Mouse (Mus musculus): Measurements from ENCODE around the gene Sgsh.
A peak's percentile ranks its signal among the peaks of the same experiment; 100 is the strongest.
"Not testable (repeated sequence)": the region's sequence is repeated elsewhere in the genome, so short reads cannot be mapped to it uniquely, and the experiment has no call there.

Sgsh gene

DNA sequence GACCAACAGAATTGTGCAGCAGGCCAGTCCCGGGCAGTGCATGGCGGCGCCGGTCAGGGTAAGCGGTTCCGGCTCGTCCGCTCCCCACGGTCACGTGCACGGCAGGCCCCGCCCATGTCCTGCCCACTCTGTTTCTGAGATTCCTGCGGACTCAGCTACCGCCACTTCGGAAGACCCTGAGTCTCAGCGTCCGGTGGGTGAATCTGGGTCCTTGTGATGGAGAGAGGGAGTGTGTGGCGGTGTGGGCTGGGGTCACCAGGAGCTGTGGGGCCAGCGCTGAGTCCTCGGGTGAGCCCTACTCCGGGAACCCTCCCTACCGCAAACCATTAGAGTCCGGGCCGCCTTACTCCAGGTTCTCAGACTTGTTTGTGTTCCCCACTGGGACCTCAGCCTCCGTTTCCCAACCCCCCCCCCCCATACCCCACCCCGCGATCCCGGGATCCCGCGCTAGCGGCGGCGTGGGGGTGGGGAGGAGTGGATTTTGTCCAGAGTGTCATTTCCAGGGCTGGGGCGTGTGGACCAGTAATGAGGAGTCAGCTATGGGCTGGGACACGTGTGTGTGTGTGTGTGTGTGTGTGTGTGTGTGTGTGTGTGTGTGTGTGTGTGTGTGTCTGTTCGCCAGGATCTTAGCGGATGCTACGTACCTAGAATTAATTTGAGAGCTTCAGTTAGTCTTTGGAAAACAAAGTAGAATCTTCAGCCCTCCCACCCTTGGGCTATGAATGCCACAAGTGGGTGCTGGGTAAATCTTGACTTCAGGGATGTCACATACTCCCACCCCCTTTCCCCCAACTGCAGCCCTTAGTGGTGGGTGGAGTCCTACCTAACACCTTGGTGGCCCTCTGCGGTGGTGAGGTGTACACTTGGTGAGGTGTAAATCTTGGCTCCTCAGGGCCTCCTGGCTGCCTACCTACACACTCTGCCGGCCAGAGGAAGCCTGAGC lies at the start of gene Sgsh, which contains the start of gene Slc26a11:
TSS of gene Sgsh (minus strand) at position 94 of the 943 bp plus-strand sequence.
TSS of gene Slc26a11 (plus strand) at position 115 of the 943 bp plus-strand sequence.
- DNase-seq (ENCODE audit: extremely low spot score, low read depth, low spot score), result peak; percentile 37

DNA sequence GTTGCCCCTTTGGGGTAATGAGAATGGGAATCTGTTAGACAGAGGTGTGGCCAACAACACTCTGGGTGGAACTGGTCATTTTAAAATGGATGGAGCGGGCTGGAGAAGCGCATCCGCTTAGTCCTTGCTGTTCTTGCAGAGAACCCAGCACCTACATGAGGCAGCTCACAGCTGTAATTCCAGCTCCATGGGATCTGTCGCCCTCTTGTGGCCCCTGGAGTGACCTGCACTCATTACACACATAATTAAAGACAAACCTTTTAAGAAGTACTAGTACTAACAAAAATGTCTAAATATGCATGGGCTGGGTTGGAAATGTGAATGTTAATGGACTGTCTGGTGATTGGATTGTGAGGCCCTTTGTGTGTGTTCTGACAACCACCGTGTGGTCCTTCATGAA lies 49.3 kb upstream of the Sgsh start:
- DNase-seq (ENCODE audit: extremely low spot score, low read depth, low spot score), result no peak

DNA sequence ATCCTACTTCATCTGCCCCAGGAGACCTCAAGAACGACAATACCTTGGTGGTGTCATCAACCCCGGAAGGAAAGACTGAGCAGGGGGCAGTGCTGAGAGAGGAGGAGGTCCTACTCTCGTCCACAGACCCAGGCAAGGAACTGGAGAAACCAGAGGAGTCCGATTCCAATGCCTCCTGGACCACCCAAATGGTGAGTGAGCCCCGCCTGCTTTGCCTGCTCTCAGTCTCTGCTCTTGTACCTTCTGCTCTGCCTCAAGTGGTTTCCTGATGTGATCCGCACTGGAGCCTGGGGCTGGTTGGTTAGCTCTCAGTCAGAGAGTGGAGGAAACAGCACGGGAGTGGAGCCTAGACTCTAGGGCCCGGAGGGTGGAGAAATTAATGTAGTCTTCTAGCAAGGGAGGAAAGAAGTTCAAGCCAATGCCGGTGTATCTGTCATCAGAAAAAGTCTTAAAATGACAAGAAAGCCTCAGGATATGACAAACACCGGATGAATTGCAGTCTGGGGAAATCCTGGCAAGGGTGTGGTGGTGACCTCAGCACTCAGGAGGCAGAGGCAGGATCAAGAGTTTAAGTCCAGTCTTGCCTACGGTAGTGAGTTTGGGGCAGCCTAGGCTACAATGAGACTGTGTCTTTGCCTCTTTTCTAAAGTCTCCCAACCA lies 47.3 kb upstream of the Sgsh start:
- DNase-seq (ENCODE audit: extremely low spot score, low read depth, low spot score), result no peak

DNA sequence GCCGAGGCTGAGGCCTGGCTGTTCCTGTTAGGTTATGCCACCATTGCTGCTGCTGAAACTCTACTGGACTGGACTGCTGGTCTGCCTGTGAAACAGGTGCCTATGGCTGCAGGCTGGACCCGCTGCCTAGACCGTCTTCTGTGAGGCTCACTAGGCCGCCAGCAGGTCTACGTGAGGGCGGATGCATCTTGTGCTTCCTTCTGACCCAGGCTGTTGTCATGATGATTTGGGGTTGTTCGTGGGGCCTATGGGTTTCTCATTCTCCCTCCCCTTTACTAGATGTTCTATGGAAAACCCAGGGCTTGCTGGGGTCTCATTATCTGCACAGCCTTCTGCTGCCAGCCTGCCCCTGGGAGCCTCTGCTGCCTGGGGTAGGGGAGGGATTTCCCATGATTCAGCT lies 41.1 kb upstream of the Sgsh start:
- no peak for DNase-seq (ENCODE audit: extremely low spot score, low read depth, low spot score)

DNA sequence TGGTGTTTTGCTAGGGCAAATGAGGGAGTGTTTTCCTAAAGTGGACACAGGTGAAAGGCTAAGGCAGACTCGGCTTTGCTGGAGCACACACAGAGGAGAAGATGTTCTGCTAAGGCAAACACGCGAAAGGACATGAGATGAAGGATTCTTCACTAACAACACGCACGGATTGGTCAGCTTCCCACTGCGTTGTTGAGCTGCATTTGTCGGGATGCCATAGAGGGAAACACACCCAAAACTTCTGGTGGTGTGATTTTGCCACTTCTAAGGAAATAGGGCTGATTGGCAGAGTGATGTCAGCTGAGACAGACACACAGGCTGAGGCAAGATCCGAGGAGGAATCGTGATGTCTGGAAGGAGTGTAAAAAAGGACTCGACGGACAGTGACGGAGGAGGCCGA lies 40.6 kb upstream of the Sgsh start:
- no peak for DNase-seq (ENCODE audit: extremely low spot score, low read depth, low spot score)

DNA sequence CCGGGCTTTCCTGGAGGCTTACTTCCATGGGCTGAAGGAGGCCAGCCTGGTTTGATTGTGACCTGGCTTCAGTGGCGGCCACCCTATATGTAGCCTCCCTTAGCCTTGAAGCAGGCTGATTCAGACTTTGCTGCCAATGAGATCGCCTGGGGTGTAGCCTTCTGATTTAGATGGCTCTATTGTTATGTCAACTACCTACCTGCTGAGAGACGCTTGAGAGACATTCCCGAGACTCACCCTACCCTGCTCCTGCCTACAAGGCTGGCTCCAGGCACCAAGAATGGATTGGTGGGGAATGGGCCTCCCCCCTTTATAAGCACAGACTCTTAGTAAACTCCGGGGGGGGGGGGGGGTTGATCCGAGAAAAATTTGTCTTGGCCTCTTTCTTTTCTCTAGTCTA lies 40.1 kb upstream of the Sgsh start:
- no peak for DNase-seq (ENCODE audit: extremely low spot score, low read depth, low spot score)

DNA sequence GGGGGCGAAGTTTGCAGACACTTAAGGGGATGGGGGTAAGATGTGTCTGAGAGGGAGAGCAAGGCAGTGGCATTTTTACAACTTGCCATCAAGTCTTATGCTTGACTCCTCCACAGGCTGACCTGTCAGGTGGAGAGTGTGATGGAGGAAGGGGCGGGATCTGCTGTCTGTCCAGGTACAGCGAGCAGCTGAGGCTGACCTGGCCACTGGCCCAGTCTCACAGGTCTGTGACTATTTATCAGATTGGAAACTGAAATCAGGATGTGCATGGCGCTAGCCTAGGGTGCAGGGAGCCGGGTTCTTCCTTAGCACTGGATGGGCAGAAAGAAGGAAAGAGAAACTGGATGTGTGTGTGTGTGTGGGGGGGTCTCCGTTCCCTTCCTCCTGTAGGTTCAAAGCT lies 38.9 kb upstream of the Sgsh start:
- DNase-seq (ENCODE audit: extremely low spot score, low read depth, low spot score), result no peak

DNA sequence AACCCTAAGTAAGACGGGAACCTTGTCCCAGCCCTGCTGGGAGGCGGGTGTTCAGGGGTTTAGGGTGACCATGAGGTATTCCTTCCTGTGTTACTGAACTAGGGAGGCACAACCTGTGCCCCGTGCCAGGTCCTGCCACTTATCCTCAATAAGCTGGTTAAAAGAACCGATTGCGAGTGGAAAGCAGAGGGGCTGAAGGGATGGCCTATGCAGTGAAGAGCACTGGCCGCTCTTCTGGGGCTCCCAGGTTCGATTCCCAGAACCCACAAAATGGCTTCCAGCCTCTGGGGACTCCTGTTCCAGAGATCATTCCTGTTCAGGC lies 38.1 kb upstream of the Sgsh start:
- no peak for DNase-seq (ENCODE audit: extremely low spot score, low read depth, low spot score)

DNA sequence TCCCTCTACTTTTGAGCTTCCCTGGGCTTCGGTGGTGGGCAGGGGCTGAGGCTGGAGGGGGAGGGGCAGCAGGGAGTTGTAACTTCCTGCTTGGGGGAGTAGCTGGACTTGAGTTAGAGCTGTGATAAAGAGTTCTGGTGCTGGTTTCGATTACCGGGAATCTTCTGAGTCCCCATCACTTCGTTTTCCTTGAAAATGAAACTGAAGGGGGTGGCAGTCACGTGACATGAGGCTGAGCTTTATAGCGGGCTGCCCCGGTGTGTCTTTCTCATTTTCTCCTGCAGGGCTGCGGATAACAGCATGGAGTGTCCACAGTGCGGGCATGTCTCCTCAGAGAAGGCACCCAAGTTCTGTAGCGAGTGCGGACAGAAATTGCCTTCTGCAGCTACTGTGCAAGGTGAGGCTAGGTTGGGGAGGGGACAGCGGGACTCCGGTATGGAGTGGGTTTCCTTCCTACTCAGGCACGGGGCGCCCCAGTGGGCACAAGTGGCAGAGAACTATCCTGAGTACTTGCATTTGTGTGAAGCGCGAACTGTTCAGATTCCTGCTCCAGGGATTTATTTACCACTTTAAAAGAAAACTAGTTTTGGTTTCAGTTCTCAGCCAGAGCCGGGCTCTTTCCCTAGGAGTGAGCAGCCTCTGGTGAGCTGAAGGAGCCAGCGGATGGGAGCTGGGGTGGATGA lies 37.6 kb upstream of the Sgsh start, which contains the start of gene Rnf213:
TSS of gene Rnf213 (plus strand) at position 301 of the 683 bp plus-strand sequence.
- peak; percentile 30 for DNase-seq (ENCODE audit: extremely low spot score, low read depth, low spot score)

DNA sequence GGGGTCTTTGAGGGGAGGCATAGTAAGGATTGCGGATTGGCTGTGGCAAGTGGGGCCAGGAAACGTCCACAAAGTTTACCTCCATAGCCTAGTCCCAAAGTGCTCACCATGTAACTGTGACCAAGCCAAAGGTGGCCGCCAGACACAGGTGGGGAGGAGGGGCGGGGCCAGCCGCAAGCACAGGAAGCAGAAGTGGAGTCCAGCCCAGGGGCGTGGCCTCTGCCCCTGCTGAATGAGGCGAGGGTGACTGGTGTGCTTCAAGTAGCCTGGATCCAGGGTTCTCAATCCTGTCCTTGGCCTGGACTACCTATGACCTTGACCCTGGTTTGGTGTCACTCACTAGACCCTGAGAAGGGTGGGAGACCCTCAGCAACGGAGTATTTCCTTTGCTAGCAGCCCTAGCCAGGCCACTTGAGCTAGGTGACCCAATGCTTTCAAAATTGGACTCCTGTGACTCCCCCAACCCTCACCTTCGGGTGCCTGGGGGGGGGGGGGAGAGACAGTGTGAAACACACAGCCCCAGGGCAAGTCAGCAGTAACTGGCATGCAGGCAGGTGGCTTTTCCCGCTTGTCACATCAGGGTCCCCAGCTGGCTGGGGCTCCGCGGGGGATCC lies 36.8 kb upstream of the Sgsh start:
- DNase-seq (ENCODE audit: extremely low spot score, low read depth, low spot score), result no peak

DNA sequence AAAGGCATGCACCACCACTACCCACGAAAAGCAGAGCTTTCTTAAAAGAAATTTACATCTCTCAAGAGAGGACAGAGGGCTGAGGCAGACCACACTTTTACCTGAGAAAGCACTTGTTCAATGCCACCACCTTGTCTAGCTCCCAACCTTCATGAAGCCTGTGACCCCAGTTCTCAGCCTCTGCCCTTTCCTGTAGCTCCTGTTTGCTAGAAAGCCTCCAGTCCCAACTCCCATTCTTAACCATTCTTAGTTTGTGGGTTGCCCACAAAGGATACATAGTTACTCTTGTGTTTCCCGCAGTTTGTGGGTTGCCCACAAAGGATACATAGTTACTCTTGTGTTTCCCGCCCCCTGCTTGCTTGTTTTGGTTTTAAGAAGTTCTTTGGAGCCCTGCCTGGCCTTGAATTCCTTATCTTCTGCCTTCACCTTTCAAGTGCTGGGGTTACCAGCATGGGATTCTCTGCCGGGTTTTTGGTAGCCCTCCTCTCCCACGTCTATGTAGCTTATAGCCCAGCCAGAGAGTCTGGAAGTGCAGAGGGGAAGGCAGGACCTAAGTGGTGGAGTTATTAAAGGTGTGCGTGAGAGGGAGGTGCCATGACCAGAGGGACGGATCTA lies 36.2 kb upstream of the Sgsh start:
- no peak for DNase-seq (ENCODE audit: extremely low spot score, low read depth, low spot score)

DNA sequence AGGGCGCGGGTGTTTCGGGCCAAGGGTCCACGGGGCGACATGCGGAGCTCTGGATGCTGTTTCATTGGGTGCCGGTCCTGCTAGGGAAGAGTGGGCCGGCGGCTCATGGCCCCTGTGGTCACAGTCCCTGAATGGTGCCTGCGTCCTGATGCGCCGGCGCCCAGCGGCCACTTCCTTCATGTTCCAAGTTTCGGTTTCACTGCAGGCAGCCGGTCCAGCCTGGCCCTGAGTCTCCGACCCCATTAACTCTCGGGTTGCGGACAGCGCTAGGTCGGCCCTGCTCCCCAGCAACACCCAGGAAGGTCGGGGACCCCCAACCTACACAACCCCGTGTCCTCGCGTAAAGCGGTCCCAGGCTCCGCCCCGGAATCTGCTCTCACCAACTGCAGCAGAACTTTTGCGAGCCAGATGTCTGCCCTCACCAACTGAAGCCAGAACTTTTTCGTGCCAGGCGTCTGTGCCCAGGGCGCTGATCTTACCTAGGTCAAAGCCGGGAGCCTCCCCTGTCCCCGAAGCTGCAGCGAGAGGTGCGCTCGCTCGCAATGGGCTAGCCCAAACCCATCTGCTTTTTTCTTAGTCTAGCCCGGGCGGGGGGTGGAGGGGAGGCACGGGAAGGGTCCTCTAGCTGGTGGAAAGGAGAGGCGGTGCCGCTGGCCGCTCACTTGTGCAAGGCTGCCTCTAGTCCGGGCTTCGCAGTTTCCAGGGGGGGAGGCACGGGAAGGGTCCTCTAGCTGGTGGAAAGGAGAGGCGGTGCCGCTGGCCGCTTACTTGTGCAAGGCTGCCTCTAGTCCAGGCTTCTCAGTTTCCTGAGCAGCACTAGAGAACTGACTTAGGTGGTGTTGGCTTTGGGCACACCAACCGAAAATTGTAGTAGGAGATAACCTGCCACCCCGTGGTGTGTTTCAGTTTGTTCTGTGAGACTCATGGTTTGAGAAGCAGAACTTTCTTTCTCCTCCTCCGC lies 35.2 kb upstream of the Sgsh start:
- no peak for DNase-seq (ENCODE audit: extremely low spot score, low read depth, low spot score)

DNA sequence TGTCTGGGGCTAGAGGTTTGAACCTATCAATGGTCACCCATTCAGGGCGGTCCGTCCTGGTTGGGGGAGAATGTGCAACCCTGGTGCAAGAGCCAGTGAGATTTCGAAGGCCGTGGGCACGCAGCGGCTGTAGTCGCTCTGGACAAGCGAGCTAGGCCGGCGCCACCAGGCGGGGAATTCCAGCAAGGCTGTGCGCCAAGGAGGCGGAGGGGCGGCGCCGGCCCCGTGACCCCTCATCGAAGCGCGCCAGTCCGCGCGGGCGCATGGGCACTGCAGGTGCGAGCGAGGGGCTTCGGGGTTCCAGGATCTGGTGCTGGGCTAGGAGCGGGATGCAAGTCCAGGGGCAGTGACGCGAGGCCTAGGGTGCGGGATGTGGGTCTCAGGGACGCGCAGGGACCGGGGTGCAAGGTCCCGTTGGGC lies 34.5 kb upstream of the Sgsh start:
- DNase-seq (ENCODE audit: extremely low spot score, low read depth, low spot score), result peak; percentile 44

DNA sequence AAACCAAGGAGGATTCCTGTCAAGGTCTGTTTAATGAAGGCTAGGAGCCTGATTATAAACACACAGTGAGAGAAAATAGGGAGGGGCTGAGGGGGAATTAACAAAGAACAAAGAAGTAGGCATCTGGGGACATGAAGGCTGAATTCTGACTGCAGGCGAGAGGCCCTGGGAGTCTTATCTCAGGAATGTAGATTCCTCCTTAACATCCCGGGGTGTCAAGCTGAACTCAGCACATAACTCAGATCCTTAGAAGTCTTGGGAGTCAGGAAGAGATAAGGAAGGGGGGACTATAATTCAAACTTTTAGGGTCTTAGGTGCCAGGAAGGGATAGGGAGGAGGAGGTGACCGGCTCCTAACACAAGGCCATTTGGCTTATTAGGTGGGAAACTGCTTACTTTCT lies 31.9 kb upstream of the Sgsh start:
- DNase-seq (ENCODE audit: extremely low spot score, low read depth, low spot score), result not testable (repeated sequence)

DNA sequence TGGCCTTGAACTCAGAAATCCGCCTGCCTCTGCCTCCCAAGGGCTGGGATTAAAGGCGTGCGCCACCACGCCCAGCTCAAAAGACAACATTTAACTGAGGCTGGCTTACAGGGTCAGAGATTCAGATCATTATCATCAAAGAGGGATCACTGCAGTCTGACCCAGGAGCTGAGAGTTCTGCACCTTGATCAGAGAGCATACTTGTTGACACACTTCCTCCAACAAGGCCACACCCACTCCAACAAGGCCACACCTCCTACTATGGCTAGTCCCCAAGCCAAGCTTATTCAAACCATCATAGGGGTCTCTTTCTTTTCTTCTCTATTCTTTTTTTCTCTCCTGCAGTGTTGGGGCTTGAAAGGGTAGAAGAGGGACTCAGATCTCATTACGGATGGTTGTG lies 31.0 kb upstream of the Sgsh start:
- no peak for DNase-seq (ENCODE audit: extremely low spot score, low read depth, low spot score)

DNA sequence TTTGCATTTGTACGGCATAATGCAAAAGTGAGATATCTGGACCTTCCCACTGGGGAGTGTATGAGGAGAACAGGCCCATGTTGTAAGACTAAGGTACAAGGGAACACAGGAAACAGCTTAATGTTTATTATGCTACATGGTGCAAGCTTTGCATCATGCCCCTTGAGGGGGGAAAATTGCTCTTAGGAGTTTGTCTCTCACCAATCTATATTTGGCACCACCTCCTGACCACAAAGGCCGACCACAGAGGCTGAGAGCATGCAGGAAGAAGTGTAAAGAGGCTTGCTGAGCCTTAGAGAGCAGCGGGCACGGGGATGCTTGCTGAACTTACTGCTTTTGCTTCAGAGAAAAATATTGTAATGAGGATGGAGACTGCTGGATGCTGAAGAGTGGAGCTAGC lies 29.6 kb upstream of the Sgsh start:
- DNase-seq (ENCODE audit: extremely low spot score, low read depth, low spot score), result no peak

DNA sequence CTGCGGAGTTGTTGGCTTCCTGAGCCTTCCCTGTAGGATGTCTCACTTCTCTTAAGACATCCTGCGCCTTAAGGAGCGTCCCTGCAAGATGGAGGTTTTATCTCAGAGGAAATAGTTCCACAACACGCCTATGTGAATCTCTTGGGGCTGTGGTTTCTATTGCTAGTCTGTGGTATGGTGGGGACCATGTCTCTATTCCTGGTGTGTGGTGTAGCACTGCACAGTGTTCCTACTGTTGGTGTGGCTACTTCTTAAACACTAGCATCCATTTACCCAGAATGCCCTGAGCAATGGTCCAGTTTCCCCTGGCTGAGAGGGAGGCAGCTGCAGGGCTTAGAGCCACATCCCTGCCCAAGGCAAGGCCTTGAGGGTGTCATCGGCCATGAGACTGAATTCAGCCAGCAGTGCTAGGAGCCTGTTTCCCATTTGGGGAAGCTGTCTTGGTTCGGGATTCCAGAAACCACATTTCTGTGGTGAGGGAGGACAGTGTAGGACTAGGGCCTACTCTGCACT lies 27.1 kb upstream of the Sgsh start:
- no peak for DNase-seq (ENCODE audit: extremely low spot score, low read depth, low spot score)

DNA sequence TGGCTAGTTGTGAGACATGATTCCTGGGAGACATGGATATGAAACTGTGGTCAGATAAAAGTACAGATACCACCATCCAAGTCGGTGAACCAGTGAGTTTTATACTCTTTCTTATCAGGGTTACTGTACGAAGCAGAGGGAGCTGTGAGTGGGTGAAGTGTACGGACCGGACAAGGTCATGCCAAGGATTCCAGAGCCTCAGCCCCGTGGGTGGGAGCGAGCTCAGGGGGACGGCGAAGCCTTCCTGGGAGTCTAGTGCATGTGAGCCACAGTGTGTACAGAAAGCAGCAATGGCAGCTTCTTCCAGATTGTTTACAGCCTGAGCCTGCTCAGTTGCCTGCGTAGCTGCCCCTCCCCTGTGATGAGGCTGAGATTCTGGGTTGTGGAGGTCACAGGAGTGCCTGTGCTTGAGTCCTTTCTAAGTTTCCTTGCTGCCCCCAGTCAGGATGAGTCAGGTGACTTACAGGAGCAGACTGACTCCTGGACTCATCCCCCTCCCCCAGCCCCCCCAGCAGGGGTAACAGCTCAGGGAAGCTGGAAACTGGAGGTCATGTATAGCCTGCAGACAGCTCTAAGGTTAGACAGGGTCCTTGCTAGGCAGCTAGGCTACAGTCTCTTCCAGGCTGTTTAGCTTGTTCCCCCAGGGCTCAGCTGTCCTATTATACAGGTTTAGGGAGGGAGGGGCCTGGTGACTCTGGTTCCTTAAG lies 26.4 kb upstream of the Sgsh start:
- DNase-seq (ENCODE audit: extremely low spot score, low read depth, low spot score), result no peak

DNA sequence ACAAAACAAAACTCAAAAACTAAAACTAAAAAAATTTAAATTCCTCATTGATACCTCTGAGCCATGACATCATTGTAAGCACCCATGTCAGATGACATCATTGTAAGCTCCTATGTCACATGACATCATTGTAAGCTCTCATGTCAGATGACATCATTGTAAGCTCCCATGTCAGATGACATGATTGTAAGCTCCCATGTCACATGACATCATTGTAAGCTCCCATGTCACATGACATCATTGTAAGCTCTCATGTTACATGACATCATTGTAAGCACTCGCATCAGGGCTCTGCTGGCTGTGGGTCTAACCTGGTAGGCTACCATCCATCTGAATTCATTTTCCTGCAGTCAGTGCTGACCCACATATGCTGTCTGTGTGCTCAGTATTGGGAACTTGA lies 23.2 kb upstream of the Sgsh start:
- DNase-seq (ENCODE audit: extremely low spot score, low read depth, low spot score), result no peak

All from hindlimb bud, embryonic 11.5 days (tissue).